Mouse (Mus musculus): ENCODE data around the gene Ppcs. TPM values are rescaled to one million over a fixed set of nuclear protein-coding genes. Genes with fewer than 3 reads are reported as not detected.

Gene Ppcs
- polyA plus RNA-seq, 1 experiment from 2014 or later, result 32.6 TPM

Other genes starting within 250 kb of the Ppcs start
- gene Zfp691, start 248.2 kb downstream of the Ppcs start, polyA plus RNA-seq (2015; fragmentation: Nextera tagmentation; extraction: Ambion mirVana), result 7.7 and 10.8 TPM in 2 replicates
- gene Ermap, start 232.4 kb downstream of the Ppcs start, polyA plus RNA-seq (2015; fragmentation: Nextera tagmentation; extraction: Ambion mirVana), result 0.88 and 1.4 TPM in 2 replicates
- gene Svbp, start 227.1 kb downstream of the Ppcs start, polyA plus RNA-seq (2015; fragmentation: Nextera tagmentation; extraction: Ambion mirVana), result 114 and 119 TPM in 2 replicates
- gene Tmem269, start 204.2 kb downstream of the Ppcs start, polyA plus RNA-seq (2015; fragmentation: Nextera tagmentation; extraction: Ambion mirVana), result 0.15 and 0.22 TPM in 2 replicates
- gene AU022252, start 189.7 kb downstream of the Ppcs start, polyA plus RNA-seq (2015; fragmentation: Nextera tagmentation; extraction: Ambion mirVana), result 22.5 and 23.4 TPM in 2 replicates
- gene P3h1, start 189.5 kb downstream of the Ppcs start, polyA plus RNA-seq (2015; fragmentation: Nextera tagmentation; extraction: Ambion mirVana), result 28.2 and 29.3 TPM in 2 replicates
- not detected in 2 replicates for gene Cldn19, start 167.0 kb downstream of the Ppcs start, polyA plus RNA-seq (2015; fragmentation: Nextera tagmentation; extraction: Ambion mirVana)
- gene Ybx1, start 127.8 kb downstream of the Ppcs start, polyA plus RNA-seq (2015; fragmentation: Nextera tagmentation; extraction: Ambion mirVana), result 501 and 547 TPM in 2 replicates
- gene Ppih, start 101.9 kb downstream of the Ppcs start, polyA plus RNA-seq (2015; fragmentation: Nextera tagmentation; extraction: Ambion mirVana), result 36.7 and 43.2 TPM in 2 replicates
- gene Ccdc30, start 6.9 kb downstream of the Ppcs start, polyA plus RNA-seq (2015; fragmentation: Nextera tagmentation; extraction: Ambion mirVana), result 3.8 and 4.0 TPM in 2 replicates
- 0.28 and 0.42 TPM in 2 replicates for gene Zmynd12, start 394 bp upstream of the Ppcs start, polyA plus RNA-seq (2015; fragmentation: Nextera tagmentation; extraction: Ambion mirVana)
- gene Rimkla, start 70.2 kb upstream of the Ppcs start, polyA plus RNA-seq (2015; fragmentation: Nextera tagmentation; extraction: Ambion mirVana), result 4.5 and 4.6 TPM in 2 replicates
- gene Foxj3, start 114.6 kb upstream of the Ppcs start, polyA plus RNA-seq (2015; fragmentation: Nextera tagmentation; extraction: Ambion mirVana), result 20.2 and 21.5 TPM in 2 replicates
- gene Frg2f1, start 117.1 kb upstream of the Ppcs start, polyA plus RNA-seq (2015; fragmentation: Nextera tagmentation; extraction: Ambion mirVana), result 3.1 and 5.6 TPM in 2 replicates
- 1.5 TPM in 1 of 2 replicates, not detected in the other for gene Guca2a, start 215.3 kb upstream of the Ppcs start, polyA plus RNA-seq (2015; fragmentation: Nextera tagmentation; extraction: Ambion mirVana)
- gene Guca2b, start 236.5 kb upstream of the Ppcs start, polyA plus RNA-seq (2015; fragmentation: Nextera tagmentation; extraction: Ambion mirVana), result 2.4 TPM in 1 of 2 replicates, not detected in the other